Mouse (Mus musculus): ENCODE data around the gene Golt1b. TPM values are rescaled to one million over a fixed set of nuclear protein-coding genes. Genes with fewer than 3 reads are reported as not detected.

Golt1b gene
- polyA plus RNA-seq, 1 experiment from 2014 or later: 109 TPM

DNA sequence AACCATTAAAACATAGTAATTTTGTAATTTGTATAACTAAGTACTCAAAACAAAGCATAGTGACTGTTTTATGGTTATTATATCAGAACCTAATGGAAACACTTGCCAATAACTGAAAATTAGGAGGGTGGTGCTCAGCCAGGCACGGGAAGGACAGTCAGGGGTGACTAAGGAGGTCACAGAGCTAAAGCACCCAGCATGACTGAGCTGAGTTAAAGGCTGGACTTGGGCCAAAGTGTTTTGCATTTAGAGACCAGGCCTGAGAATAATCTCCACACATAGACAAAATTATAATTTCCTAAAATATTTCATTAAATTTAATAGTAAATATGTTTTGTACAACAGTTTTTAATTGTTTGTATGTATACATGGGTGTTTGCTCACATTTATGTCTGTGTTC lies 9.9 kb upstream of the Golt1b start:
- Histone ChIP-seq H3K27ac (ENCODE audit: low read length) (no peak overlapping the region), H3K27me3 (ENCODE audit: control insufficient read depth, insufficient read depth, low read length) (no peaks in the 10 kb centered on the region), H3K36me3 (ENCODE audit: control insufficient read depth, insufficient read depth, low read length) (peaks cover 4% of the 10 kb centered on the region), H3K4me1 (ENCODE audit: control insufficient read depth, insufficient read depth, low read length) (no peaks in the 10 kb centered on the region), H3K4me3 (ENCODE audit: low read depth, low read length) (no peak overlapping the region), H3K4me2 (replicated peaks; ENCODE audit: low read depth, low read length) (no peak overlapping the region), H3K9ac (replicated peaks; ENCODE audit: low read depth, low read length) (no peak overlapping the region), H3K9me3 (ENCODE audit: control insufficient read depth, low read depth, low read length) (no peaks in the 10 kb centered on the region)
- ATAC-seq (ENCODE audit: insufficient number of reproducible peaks, insufficient read depth, low FRiP score, low read depth): no peak
- WGBS: 69% methylated on average over 1 of the region's 1 CpGs

DNA sequence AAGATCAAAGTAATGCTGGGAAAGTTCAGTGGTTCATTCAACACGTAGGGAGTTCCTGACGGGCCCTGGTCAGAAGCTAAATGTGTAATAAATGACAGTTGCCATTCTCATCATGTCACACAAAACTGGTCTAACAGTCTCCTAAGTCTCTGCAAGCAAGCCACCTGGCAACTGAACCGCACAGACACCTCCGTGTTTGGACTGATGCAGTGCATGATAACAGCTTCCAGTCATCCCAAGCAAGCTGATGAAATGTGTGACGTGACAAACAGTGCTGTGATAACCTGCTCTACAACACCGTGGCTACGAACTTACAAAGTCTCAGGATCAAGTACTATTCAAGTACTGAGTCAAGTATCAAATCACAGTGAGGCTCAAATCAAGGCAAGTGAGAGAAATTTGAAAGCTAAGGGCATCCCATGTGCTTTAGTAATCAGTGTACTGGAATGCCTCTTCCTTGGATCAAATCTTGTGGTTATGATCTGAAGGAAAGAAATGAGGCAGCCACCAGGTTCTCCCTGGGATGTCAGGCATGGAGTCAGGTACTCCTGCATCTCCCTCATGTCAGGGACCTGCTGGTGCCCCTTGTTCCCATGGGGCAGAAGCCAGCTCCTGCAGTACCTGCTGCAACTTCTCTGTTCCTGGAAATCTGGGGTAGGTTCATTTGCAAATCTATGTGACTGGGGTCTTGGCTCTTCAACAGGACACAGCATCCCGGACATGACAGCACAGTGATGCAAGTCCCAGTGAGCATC lies 8.3 kb upstream of the Golt1b start:
- no peaks in the 10 kb centered on the region for H3K27me3 ChIP-seq (ENCODE audit: control insufficient read depth, insufficient read depth, low read length)
- no peak overlapping the region for H3K27ac ChIP-seq (ENCODE audit: low read length)
- no peaks in the 10 kb centered on the region for H3K4me1 ChIP-seq (ENCODE audit: control insufficient read depth, insufficient read depth, low read length)
- H3K9me3 ChIP-seq (ENCODE audit: control insufficient read depth, low read depth, low read length): no peaks in the 10 kb centered on the region
- no peak overlapping the region for H3K4me3 ChIP-seq (ENCODE audit: low read depth, low read length)
- WGBS: 82% methylated on average over 8 of the region's 8 CpGs
- H3K9ac ChIP-seq (replicated peaks; ENCODE audit: low read depth, low read length): no peak overlapping the region
- H3K36me3 ChIP-seq (ENCODE audit: control insufficient read depth, insufficient read depth, low read length): no peaks in the 10 kb centered on the region; the same call in 1 of the 2 replicates
- H3K4me2 ChIP-seq (replicated peaks; ENCODE audit: low read depth, low read length): no peak overlapping the region
- no peak for ATAC-seq (ENCODE audit: insufficient number of reproducible peaks, insufficient read depth, low FRiP score, low read depth)

DNA sequence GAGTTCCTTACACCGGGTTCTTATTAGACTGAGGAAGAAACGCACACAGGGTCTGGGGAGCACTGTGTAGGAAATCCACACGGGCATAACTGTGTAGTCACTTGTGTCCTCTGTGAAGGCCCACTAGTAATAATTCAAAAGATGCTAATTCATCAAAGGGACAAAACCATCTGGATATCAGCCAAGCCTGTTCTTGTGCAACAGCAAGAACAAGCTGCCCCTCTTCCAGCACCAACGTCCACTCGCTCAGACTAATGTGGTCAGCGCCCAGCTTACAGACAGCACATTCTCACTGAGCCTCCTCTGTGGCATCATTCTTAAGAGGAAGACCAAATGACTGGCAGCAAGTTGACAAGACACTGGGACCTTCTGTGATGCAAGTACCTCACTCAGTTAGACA lies 7.1 kb upstream of the Golt1b start:
- Histone ChIP-seq H3K27ac (ENCODE audit: low read length) (no peak overlapping the region), H3K9ac (replicated peaks; ENCODE audit: low read depth, low read length) (no peak overlapping the region), H3K4me2 (replicated peaks; ENCODE audit: low read depth, low read length) (no peak overlapping the region), H3K27me3 (ENCODE audit: control insufficient read depth, insufficient read depth, low read length) (no peaks in the 10 kb centered on the region), H3K4me3 (ENCODE audit: low read depth, low read length) (no peak overlapping the region), H3K9me3 (ENCODE audit: control insufficient read depth, low read depth, low read length) (no peaks in the 10 kb centered on the region), H3K36me3 (ENCODE audit: control insufficient read depth, insufficient read depth, low read length) (no peaks in the 10 kb centered on the region; the same call in 1 of the 2 replicates), H3K4me1 (ENCODE audit: control insufficient read depth, insufficient read depth, low read length) (no peaks in the 10 kb centered on the region)
- WGBS: 89% methylated on average over 6 of the region's 6 CpGs
- ATAC-seq (ENCODE audit: insufficient number of reproducible peaks, insufficient read depth, low FRiP score, low read depth): no peak

DNA sequence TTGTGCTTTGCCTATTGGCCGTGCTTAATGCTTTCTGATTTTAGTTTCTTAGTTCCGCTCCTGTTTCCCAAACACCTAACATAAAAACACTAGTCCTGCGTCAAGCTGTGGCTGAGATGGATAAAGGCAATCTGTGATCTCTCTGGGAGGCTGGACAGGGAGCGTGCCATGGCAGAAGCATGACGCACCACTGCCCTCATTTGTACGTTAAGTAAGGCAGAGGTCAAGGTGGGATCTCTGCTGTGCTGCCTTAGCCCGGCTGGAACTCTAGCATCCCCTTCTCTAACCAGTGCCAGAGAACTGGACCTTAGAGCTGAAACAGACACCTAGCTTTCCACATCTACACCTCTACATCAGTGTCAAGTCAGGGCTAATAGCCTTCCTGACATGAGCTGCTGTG lies 5.4 kb upstream of the Golt1b start:
- peaks cover 4% of the 10 kb centered on the region; the same call in 1 of the 2 replicates for H3K4me1 ChIP-seq (ENCODE audit: control insufficient read depth, insufficient read depth, low read length)
- no peaks in the 10 kb centered on the region for H3K27me3 ChIP-seq (ENCODE audit: control insufficient read depth, insufficient read depth, low read length)
- no peak for ATAC-seq (ENCODE audit: insufficient number of reproducible peaks, insufficient read depth, low FRiP score, low read depth)
- no peak overlapping the region for H3K4me3 ChIP-seq (ENCODE audit: low read depth, low read length)
- no peak overlapping the region for H3K27ac ChIP-seq (ENCODE audit: low read length)
- 86% methylated on average over 7 of the region's 7 CpGs for WGBS
- no peak overlapping the region for H3K4me2 ChIP-seq (replicated peaks; ENCODE audit: low read depth, low read length)
- no peaks in the 10 kb centered on the region for H3K9me3 ChIP-seq (ENCODE audit: control insufficient read depth, low read depth, low read length)
- no peak overlapping the region for H3K9ac ChIP-seq (replicated peaks; ENCODE audit: low read depth, low read length)
- H3K36me3 ChIP-seq (ENCODE audit: control insufficient read depth, insufficient read depth, low read length): no peaks in the 10 kb centered on the region; the same call in 1 of the 2 replicates

DNA sequence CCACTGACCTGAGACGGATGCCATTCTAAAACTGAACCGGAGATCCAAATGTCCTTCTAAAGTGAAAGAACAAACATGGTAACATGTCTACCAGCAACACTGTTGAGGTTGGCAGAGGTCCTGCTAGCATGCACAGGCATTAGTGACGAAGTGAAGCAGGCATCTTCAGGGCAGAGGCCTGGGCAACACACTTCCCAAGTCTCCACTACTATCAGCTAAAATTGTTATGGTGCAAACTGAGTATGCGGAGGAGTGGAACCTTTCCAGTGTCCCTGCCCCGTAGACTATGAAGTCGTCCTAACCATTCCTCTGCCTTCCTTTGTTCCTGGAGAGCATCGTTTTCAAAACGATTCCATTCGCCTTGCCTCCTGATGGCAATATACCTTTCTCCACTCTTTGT lies 2.5 kb upstream of the Golt1b start:
- Histone ChIP-seq H3K4me1 (ENCODE audit: control insufficient read depth, insufficient read depth, low read length) (peaks cover 10% of the 10 kb centered on the region; the same call in 1 of the 2 replicates), H3K4me2 (replicated peaks; ENCODE audit: low read depth, low read length) (no peak overlapping the region), H3K9ac (replicated peaks; ENCODE audit: low read depth, low read length) (no peak overlapping the region), H3K4me3 (ENCODE audit: low read depth, low read length) (no peak overlapping the region), H3K27me3 (ENCODE audit: control insufficient read depth, insufficient read depth, low read length) (no peaks in the 10 kb centered on the region), H3K9me3 (ENCODE audit: control insufficient read depth, low read depth, low read length) (no peaks in the 10 kb centered on the region), H3K27ac (ENCODE audit: low read length) (no peak overlapping the region), H3K36me3 (ENCODE audit: control insufficient read depth, insufficient read depth, low read length) (no peaks in the 10 kb centered on the region; the same call in 1 of the 2 replicates)
- WGBS: 87% methylated on average over 9 of the region's 9 CpGs
- ATAC-seq (ENCODE audit: insufficient number of reproducible peaks, insufficient read depth, low FRiP score, low read depth): no peak

DNA sequence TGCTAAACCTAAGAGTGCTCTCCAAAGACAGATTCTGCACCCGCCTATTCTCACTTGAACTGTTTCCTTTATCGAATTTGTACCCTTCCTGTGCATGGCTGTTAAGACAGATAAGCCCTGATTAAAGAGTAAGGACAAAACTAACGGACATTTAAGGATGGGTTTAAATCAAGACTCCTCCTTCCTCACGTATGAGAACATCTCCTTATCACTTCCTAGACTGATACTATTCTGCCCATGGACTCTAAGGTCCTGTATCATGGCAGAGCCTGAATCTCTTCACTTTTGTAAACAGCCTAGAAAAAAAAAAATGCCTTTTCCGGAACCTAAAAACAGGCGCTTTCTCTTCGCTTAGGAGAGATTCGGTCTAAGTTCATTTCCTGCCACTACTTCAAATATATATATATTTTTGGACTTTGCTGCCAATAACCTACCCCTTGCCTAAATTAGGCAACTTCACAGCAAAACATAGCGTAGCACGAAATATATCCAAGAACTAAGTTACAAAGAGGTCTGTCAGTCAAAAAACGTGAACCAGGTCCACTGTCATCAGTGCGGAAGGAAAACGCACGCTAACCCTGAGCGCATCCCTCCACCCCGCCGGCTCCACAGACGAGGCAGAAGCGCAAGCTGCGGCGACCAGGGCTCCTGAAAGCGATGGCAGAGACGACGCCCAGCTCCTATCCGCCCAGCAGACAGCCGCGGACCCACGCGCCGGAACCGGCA lies 573 bp upstream of the Golt1b start:
- no peaks in the 10 kb centered on the region; the same call in 1 of the 2 replicates for H3K36me3 ChIP-seq (ENCODE audit: control insufficient read depth, insufficient read depth, low read length)
- H3K9ac ChIP-seq (replicated peaks; ENCODE audit: low read depth, low read length): peak overlapping the region; percentile 28
- H3K4me3 ChIP-seq (ENCODE audit: low read depth, low read length): peak overlapping the region; percentile 97
- peak overlapping the region; percentile 67 for H3K4me2 ChIP-seq (replicated peaks; ENCODE audit: low read depth, low read length)
- no peak for ATAC-seq (ENCODE audit: insufficient number of reproducible peaks, insufficient read depth, low FRiP score, low read depth)
- H3K9me3 ChIP-seq (ENCODE audit: control insufficient read depth, low read depth, low read length): no peaks in the 10 kb centered on the region
- H3K4me1 ChIP-seq (ENCODE audit: control insufficient read depth, insufficient read depth, low read length): peaks cover 10% of the 10 kb centered on the region; the same call in 1 of the 2 replicates
- no peak overlapping the region for H3K27ac ChIP-seq (ENCODE audit: low read length)
- 5% methylated on average over 31 of the region's 31 CpGs for WGBS
- no peaks in the 10 kb centered on the region for H3K27me3 ChIP-seq (ENCODE audit: control insufficient read depth, insufficient read depth, low read length)

DNA sequence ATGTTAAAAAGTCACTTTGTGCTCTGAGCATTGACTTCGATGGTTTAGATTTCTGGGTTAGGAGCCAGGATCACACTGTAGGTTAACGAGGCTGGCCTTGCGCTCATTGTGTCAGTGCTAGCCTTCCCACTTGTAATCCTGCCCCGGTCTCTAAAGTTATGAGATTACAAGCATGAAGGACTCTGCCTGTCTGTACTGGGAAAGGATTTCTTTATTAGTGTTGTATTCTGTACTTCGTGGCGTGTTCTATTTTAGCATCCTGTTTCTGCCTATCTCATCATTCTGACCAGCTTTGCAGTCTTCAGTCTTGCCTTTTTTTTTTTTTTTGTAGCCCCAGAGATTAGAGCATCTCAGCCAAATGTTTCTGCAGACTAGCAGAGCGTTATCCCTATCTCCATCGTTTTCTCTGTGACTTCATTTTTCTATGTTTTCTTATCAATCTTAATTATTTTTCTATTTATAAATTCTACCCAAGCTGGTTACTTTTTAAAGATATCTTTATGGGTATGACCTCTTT lies 792 bp downstream of the Golt1b start:
- no peaks in the 10 kb centered on the region; the same call in 1 of the 2 replicates for H3K36me3 ChIP-seq (ENCODE audit: control insufficient read depth, insufficient read depth, low read length)
- peak overlapping the region; percentile 92 for H3K9ac ChIP-seq (replicated peaks; ENCODE audit: low read depth, low read length)
- no peaks in the 10 kb centered on the region for H3K27me3 ChIP-seq (ENCODE audit: control insufficient read depth, insufficient read depth, low read length)
- no peak overlapping the region for H3K27ac ChIP-seq (ENCODE audit: low read length)
- 17% methylated on average over 8 of the region's 8 CpGs for WGBS
- peak overlapping the region; percentile 83 for H3K4me2 ChIP-seq (replicated peaks; ENCODE audit: low read depth, low read length)
- H3K9me3 ChIP-seq (ENCODE audit: control insufficient read depth, low read depth, low read length): no peaks in the 10 kb centered on the region
- ATAC-seq (ENCODE audit: insufficient number of reproducible peaks, insufficient read depth, low FRiP score, low read depth): no peak
- H3K4me3 ChIP-seq (ENCODE audit: low read depth, low read length): peak overlapping the region; percentile 97
- peaks cover 10% of the 10 kb centered on the region; the same call in 1 of the 2 replicates for H3K4me1 ChIP-seq (ENCODE audit: control insufficient read depth, insufficient read depth, low read length)

DNA sequence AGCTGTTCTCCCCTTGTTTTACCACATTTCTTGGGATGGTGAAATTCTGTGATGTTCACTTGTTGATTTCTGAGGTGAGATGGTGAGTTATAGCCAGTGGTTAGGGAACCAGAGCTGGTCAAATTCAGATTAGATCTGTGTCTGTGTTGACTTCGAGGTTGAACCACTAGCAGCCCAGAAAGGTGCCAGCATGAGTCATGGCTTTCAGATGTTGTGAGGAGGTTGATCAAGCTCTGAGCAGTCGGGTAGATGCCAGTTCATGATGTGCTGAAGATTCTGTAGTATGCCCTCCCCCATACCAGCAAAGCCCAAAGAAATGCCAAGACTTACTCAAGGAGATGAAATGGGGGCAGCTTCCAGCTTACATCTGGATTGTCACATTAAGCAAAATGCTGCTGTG lies 2.1 kb downstream of the Golt1b start:
- no peaks in the 10 kb centered on the region for H3K9me3 ChIP-seq (ENCODE audit: control insufficient read depth, low read depth, low read length)
- no peak overlapping the region for H3K4me2 ChIP-seq (replicated peaks; ENCODE audit: low read depth, low read length)
- no peak overlapping the region for H3K4me3 ChIP-seq (ENCODE audit: low read depth, low read length)
- no peak overlapping the region for H3K27ac ChIP-seq (ENCODE audit: low read length)
- no peaks in the 10 kb centered on the region for H3K27me3 ChIP-seq (ENCODE audit: control insufficient read depth, insufficient read depth, low read length)
- H3K9ac ChIP-seq (replicated peaks; ENCODE audit: low read depth, low read length): no peak overlapping the region
- ATAC-seq (ENCODE audit: insufficient number of reproducible peaks, insufficient read depth, low FRiP score, low read depth): no peak
- peaks cover 10% of the 10 kb centered on the region; the same call in 1 of the 2 replicates for H3K4me1 ChIP-seq (ENCODE audit: control insufficient read depth, insufficient read depth, low read length)
- peaks cover 5% of the 10 kb centered on the region; the same call in 1 of the 2 replicates for H3K36me3 ChIP-seq (ENCODE audit: control insufficient read depth, insufficient read depth, low read length)
- WGBS: 83% methylated on average over 2 of the region's 2 CpGs
